Mouse (Mus musculus): ENCODE data around the gene Dnajc4. TPM values are rescaled to one million over a fixed set of nuclear protein-coding genes. Genes with fewer than 3 reads are reported as not detected.

The Dnajc4 gene
- 43.3 TPM for polyA plus RNA-seq (2017; shearing (Covaris generic))

DNA sequence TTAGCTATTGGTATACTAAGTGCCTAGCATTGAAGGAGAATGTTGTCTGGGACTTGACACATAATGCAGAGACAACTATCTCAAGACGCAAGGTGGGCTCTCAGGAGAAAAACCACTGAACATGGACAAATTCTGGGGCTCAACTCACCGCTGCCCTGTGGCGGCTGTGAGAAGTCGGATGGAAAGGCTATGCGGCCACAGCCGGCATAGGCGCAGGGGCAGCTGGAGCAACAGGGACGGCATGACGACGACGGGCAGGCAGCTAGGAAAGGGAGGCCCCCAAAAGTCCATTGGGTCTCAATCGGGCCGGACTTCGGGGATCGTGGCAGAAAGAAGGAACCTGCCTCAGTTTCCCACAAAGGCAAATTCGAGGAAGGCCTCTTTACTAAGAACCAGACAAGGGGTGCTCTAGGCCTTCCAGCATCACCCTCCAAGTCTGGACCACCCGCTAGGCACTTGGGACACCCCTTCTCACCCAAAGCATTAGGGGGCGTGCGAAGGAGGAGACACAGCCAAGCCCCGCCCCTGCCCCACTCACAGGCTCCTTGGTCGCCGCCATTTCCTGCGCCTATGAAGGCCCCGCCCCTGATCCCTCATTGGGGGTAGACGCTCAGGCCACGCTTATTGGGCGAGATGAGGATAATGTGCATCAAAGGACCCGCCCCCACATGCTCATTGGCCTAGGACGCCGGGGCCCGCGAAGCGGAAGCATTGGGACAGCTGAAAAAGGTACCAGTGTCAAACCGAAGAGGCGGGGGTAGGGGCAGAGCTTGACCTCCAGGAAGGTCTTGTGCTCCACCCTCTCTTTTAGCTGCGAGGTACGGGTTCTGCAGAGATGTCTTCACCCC is at the start of gene Dnajc4:
Dnajc4 (minus strand) TSS at position 562 of the 848 bp plus-strand sequence.

DNA sequence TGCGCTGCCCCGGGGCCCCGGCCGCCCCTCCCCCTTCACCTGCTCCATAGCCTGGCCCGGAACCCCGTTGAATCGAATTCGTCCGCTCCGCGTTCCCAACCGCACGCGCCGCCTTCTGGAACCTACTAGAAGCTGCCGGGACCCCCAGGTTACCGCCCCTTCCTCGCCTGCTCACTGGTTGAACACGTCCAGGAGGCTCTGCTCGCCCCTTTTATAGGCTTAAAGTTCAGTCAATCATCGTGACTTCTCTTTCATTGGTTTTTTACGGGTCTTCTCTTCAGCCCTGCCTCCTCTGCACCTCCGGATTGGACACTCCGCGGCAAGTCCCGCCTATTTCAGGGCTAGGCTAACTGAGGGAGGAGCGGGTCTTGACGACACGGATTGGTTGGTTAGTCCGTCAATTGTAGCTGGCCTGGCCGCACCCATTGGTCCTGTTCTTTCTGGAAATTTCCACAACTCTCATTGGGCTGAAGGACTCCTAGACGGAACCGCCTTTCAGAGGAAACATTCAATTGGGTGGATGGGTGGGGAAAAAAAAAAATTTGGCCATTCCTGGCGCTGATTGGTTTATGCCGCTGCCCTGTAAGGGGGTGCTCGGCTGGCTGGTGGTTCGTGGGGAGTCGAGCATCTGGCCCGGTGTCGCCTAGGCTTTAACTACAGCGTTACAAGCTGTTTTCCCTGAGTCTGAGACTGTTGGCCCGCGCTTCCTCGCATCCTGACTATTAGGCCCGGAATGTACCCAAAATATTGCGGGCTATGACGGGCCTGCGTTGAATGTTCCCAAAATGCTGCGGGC is 47.7 kb upstream of the Dnajc4 start, which contains the start of gene Stip1:
Stip1 (minus strand) TSS at position 127 of the 796 bp plus-strand sequence.

DNA sequence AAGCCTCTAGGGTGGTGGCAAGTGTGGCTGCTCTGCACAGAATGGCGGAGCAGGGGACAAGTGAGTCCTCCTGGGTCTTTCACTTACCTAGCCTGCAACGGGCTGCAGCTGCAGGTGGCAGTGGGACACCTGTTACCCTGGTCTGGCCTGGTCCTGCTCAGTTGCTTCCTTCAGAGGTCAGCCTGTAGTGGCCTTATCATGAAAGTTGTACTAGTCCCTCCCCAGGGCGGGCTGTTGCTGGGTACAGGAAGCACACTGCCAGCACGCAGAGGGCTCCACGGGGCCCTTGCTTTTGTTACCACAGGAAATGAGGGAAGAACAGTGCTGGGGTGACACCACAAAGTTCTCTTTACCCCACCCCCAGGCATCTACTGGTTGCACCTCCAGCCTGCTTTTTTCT is 26.8 kb upstream of the Dnajc4 start, which contains the start of gene Fermt3:
Fermt3 (minus strand) TSS at position 279 of the 400 bp plus-strand sequence.

DNA sequence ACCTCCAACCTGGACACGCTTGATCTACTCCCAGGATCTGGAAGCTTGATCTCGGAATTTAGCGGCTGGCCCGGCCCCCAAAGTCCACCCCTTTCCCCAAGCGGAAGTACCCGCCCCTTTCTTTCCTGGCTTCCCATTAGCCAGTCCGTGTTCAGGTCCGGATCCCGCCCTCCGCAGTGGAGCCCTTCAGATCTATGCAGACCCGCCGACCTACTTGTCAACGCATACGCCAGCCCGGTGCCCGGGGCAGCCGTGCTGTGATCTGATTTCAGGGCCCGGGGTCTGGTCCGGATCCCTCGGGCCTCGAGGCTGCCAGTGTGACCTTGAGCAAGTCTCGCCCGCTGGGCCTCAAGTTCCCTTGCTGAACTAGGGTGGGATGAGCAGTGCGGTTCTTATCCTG is 3.6 kb upstream of the Dnajc4 start, which contains the start of the genes Nudt22 and Trpt1:
Nudt22 (minus strand) TSS at position 112 of the 400 bp plus-strand sequence.
Trpt1 (plus strand) TSS at position 126 of the 400 bp plus-strand sequence.

DNA sequence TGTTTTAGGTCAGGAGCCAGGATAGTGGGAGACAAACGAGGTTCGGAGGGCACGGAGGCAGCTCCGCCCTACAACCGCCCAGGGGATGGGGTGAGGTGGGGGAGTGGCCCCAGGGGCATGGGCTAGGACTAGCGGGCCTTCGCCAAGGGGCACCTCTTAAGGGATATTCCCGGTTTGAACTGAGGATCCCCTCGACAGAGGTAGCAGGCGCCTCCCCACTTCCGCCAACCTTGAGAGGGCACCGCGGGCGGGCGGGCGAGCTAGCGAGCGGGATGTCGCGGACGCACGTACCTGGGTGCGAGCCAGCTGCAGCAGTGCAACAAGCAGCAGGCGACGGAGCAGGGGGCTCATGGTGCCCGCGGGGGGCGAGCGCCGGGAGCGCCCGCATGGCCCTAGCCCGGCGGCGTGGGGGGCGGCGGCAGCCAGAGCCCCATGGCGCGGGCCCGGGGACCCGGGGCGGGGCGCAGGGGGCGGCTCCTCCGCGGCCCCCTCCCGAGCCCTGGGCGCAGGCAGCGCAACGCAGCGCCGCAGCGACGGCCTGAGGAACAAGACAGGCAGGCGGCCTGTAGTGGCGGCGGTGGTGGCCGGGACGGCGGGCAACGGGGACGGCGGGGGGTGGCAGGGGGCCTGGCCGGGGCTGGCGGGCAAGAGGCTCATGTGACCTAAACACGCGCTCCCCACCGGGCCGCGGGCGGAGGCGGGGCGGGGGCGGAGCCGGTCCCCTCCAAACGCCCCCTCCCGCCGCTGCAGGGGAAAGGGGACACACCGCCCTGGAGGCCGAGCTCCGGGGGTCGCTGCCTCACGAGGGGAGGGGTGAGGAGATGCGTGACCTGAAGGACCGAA is 5.1 kb downstream of the Dnajc4 start, which contains the start of gene Vegfb:
Vegfb (minus strand) TSS at position 591 of the 843 bp plus-strand sequence.

DNA sequence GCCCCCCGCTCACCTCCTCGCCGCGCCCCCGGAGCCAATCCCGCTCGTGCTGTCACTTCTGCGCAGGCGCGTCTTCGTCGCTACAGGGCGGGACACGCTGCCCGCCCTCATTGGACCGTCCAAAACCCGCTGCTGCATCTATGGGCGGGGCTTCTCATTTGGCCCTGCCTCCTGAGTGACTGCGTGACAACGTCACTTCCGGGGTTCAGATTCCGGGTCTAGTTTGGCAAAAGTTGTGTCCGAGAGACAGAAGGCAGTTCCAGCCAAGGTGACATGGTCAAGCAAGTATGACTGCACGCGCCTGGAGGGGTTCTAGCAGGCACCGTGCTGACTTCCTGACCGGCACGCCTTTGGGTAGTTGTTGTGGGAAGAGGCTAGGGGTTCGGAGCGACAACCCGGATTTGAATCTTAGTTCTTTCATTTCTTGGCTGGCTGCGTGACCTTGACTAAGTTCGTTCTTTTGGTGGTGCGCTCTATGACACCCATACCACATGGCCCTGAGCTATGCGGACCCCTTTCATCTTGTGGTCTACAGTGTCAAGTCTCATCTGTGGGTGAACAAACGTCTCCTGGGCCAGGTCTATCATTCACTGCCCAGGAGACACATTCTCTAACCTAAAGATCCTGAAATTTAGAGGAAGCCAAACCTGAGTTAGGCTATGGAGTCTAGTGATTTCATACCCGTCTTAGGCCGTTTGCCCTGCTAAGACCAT is 11.8 kb downstream of the Dnajc4 start, which contains the start of gene Fkbp2:
Fkbp2 (minus strand) TSS at position 121 of the 713 bp plus-strand sequence.

DNA sequence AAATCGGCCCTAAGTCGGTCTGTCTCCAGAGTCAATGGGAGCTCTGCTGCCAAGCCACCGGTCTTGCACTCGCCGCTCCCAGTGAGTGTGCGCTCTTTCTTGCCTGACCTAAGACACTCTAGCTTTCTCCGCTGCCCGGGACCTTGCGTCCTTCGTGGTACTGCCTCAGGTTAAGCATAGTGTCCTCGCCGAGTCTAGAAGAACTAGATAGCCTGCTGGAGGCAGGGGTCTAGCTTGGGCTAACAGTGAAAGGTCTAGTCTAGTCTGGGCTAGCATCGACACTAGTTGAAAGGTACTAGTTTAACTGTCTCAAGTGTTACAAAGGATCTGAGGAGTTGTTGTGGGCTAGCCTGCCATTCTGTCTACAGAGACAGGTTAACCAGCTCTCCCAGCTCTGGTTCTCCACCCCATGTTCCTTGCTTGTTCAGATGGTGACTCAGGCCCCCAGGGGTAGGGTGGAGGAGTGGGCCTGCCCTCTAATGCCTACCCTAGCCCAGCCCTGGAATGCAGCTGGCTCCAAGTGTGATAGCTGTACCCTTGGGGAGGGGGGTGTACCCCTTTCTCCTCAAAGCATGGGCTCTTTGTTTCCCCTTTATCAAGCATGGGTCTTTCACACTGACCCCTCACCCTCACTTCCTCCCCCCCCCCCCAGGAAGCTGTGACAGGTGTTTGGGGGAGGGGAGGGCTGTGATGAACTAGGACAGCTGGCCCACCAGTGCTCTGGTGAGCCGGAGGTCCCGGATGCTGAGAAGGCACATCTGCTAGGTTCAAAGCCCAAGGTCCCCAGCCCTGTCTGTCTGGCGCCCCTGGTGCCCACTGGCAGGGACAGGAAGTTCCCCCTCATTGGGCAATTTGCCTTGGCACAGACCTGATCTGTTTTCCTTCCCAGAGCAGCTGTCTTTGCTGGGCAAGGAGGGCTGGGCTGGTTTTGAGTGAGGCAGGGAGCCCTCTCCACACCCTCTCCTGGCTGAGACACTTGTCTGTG is 16.5 kb downstream of the Dnajc4 start, which contains the start of gene Plcb3:
Plcb3 (minus strand) TSS at position 934 of the 985 bp plus-strand sequence.

DNA sequence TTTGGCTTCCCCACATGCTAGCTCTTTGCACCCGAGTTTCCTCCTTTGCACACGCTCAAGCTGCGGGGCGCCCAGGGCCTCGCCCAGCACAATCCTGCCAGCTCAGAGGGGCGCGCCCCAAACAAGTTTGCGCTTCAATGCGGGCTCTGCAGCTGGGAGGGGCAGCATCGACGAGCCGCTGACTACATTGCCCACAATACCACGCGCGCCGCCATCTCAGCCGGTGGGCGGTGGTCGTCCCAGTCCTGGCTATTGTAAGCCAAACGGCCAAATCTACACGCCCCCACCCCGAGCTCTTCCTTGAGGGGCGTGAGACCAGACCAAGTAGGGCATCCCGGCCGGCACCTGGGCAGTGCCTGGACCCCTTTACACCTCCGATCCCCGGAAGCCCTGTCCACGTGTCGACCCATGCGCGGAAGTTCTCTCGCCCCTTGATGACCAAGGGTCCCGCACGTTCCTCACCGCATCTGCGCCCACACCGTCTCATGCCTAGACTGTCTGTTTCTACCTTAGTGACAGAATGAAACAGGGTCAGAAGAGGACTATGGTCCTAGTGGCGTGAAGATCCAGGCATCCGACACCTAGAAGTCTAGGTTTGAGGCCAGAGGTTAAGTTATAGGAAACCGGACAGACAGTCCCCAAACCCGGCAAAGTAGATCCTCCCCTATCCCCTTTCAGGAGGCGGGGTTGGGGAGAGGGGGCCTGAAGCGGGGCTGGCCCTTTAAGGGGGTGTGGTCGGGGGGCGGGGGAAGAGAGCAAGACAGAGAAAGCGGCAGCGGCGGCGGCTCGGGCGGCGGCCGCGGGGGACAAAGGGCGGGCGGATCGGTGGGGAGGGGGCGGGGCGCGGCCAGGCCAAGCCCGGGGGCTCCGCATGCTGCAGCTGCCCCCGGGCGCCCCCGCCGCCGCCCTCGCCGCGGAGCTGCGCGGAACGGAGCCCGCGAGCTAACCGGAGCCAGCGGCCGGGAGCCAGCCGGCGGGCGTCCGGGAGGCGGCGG is 17.9 kb downstream of the Dnajc4 start, which contains the start of gene Ppp1r14b:
Ppp1r14b (plus strand) TSS at position 758 of the 995 bp plus-strand sequence.

DNA sequence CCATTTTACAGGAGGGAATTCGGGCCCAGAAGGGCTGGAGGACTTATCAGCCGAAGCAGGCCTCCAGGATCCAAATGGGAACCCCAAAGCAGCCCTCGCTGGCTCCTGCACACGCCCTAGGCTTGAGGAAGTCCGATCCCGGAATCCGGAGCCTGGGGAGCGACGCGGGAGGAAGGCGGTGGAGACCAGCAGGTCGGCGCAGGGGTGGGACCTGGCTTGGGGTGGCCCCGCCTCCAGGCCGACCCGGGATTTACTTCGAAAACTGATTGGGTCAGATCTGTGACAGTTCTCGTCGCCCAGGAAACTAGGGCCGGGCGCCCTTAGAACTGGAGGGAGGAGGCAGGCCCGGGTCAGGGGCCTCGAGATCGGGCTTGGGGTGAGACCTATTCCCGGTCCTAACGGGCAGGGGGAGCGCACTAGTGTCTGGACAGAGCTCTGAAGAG is 50.1 kb downstream of the Dnajc4 start, which contains the start of gene Gpr137:
Gpr137 (minus strand) TSS at position 232 of the 443 bp plus-strand sequence.

DNA sequence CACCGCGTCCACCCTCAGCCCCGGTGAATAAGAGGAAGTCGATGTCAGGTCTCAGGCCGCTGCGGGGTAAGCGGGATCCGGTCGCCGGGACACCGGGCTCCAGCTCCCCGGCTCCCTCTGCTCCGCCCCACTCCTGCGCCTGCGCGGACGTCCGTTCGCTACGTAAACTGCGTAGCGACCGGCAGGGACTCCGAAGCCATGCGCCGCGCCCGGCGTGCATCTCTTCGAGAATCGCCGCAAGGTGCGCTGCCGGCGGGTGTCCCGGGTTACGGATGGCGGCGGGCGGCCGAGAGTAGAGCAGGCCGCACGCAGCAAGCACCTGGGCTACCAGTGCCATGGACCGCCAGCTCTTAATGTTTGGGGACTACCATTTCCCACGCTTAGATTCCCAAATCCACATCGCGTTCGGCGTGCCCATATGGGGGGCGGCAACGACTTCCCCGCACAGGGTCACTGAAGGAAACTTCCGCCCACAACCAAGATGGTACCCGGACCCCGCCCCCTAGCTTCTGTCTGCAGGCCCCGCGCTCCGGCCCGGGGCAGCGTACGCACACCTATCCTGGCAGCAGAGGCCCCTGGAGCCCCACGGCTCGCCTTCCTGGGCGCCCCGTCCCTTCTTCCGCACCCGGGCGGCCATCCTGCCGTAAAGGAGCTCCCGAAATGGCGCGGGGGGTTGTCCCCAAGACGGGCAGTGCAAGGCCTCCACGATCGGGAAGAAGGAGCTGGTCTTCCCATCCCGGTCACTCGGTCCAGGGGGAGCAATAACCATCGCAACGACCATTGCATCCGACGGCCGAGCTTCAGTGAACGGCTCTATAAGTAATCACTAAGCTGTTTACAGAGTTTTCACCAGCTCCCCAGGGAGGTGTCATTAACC is 50.8 kb downstream of the Dnajc4 start, which contains the start of gene Bad:
Bad (plus strand) TSS at position 490 of the 877 bp plus-strand sequence.

Other genes with a start within 250 kb of the Dnajc4 start
- gene Rps6ka4, start 151.9 kb downstream of the Dnajc4 start, polyA plus RNA-seq (2017; shearing (Covaris generic)) = 36.4 TPM
- 43.5 TPM for gene Ccdc88b, start 134.4 kb downstream of the Dnajc4 start, polyA plus RNA-seq (2017; shearing (Covaris generic))
- 142 TPM for gene Trmt112, start 82.9 kb downstream of the Dnajc4 start, polyA plus RNA-seq (2017; shearing (Covaris generic))
- gene Prdx5, start 82.5 kb downstream of the Dnajc4 start, polyA plus RNA-seq (2017; shearing (Covaris generic)) = 133 TPM
- 18.2 TPM for gene Esrra, start 70.8 kb downstream of the Dnajc4 start, polyA plus RNA-seq (2017; shearing (Covaris generic))
- not detected for gene Catsperz, start 67.2 kb downstream of the Dnajc4 start, polyA plus RNA-seq (2017; shearing (Covaris generic))
- gene Kcnk4, start 58.1 kb downstream of the Dnajc4 start, polyA plus RNA-seq (2017; shearing (Covaris generic)) = not detected
- gene Bad, start 50.7 kb downstream of the Dnajc4 start, polyA plus RNA-seq (2017; shearing (Covaris generic)) = 13.8 TPM
- 7.7 TPM for gene Gpr137, start 50.1 kb downstream of the Dnajc4 start, polyA plus RNA-seq (2017; shearing (Covaris generic))
- 107 TPM for gene Ppp1r14b, start 17.6 kb downstream of the Dnajc4 start, polyA plus RNA-seq (2017; shearing (Covaris generic))
- 12.8 TPM for gene Plcb3, start 16.1 kb downstream of the Dnajc4 start, polyA plus RNA-seq (2017; shearing (Covaris generic))
- 21.5 TPM for gene Fkbp2, start 12.1 kb downstream of the Dnajc4 start, polyA plus RNA-seq (2017; shearing (Covaris generic))
- 8.6 TPM for gene Vegfb, start 4.9 kb downstream of the Dnajc4 start, polyA plus RNA-seq (2017; shearing (Covaris generic))
- gene Nudt22, start 3.5 kb upstream of the Dnajc4 start, polyA plus RNA-seq (2017; shearing (Covaris generic)) = 8.8 TPM
- 9.1 TPM for gene Trpt1, start 3.6 kb upstream of the Dnajc4 start, polyA plus RNA-seq (2017; shearing (Covaris generic))
- gene Fermt3, start 26.9 kb upstream of the Dnajc4 start, polyA plus RNA-seq (2017; shearing (Covaris generic)) = 211 TPM
- gene Stip1, start 47.4 kb upstream of the Dnajc4 start, polyA plus RNA-seq (2017; shearing (Covaris generic)) = 197 TPM
- 20.5 TPM for gene Macrod1, start 64.2 kb upstream of the Dnajc4 start, polyA plus RNA-seq (2017; shearing (Covaris generic))
- gene Flrt1, start 113.2 kb upstream of the Dnajc4 start, polyA plus RNA-seq (2017; shearing (Covaris generic)) = not detected
- gene Otub1, start 213.7 kb upstream of the Dnajc4 start, polyA plus RNA-seq (2017; shearing (Covaris generic)) = 57.0 TPM
- 416 TPM for gene Cox8a, start 225.0 kb upstream of the Dnajc4 start, polyA plus RNA-seq (2017; shearing (Covaris generic))
- 35.8 TPM for gene Naa40, start 248.6 kb upstream of the Dnajc4 start, polyA plus RNA-seq (2017; shearing (Covaris generic))